Mouse (Mus musculus) hindbrain, embryonic 12.5 days (tissue): ENCODE measurements around the gene Timm22. TPM values are rescaled to one million over a fixed set of nuclear protein-coding genes. Genes with fewer than 3 reads are reported as not detected.

Experiments
- ATAC-seq: fragments of 200-750 bp; cut with Nextera tagmentation; 2 replicates; pipeline ENCODE4 v1.8.0; 2017; ENCODE audit warnings: moderate TSS enrichment; ENCODE audit not compliant: low FRiP score
- H3K27ac ChIP-seq: fragments of 300-500 bp; sonication (generic); 2 replicates; pipeline ENCODE4 v1.5.1; 2016; ENCODE audit warnings: mild to moderate bottlenecking
- H3K27me3 ChIP-seq: fragments of 300-500 bp; sonication (generic); 2 replicates; pipeline ENCODE4 v1.6.1; 2016; ENCODE audit warnings: mild to moderate bottlenecking
- H3K36me3 ChIP-seq: fragments of 300-500 bp; sonication (generic); 2 replicates; pipeline ENCODE4 v1.6.1; 2016; ENCODE audit warnings: mild to moderate bottlenecking
- H3K4me1 ChIP-seq: fragments of 300-500 bp; sonication (generic); 2 replicates; pipeline ENCODE4 v1.6.1; 2016
- H3K4me2 ChIP-seq: fragments of 300-500 bp; sonication (generic); replicated peaks from 2 replicates; pipeline ENCODE4 v1.6.1; 2016; ENCODE audit warnings: mild to moderate bottlenecking
- H3K4me3 ChIP-seq: fragments of 300-500 bp; sonication (generic); 2 replicates; pipeline ENCODE4 v1.5.1; 2016; ENCODE audit warnings: mild to moderate bottlenecking
- H3K9ac ChIP-seq: fragments of 300-500 bp; sonication (generic); 2 replicates; pipeline ENCODE4 v1.6.1; 2016; ENCODE audit warnings: mild to moderate bottlenecking, moderate library complexity
- H3K9me3 ChIP-seq: fragments of 300-500 bp; sonication (generic); replicated peaks from 2 replicates; pipeline ENCODE4 v1.6.1; 2016; ENCODE audit warnings: mild to moderate bottlenecking
- WGBS: fragments of 180-500 bp; shearing (Covaris S2); methylation state at CpG from one replicate; pipeline ENCODE4 v1.1.7; 2016; 5-methylcytosine and 5-hydroxymethylcytosine counted together
- polyA plus RNA-seq: library from polyadenylated mRNA; unstranded; fragments of >200 nt; fragmentation: Nextera tagmentation; extraction: Ambion mirVana; gene quantifications from 2 replicates; pipeline ENCODE4 v1.2.1, GENCODE M21; 2016

The Timm22 gene
- polyA plus RNA-seq, 1 experiment from 2014 or later, result 113 TPM

- 83% methylated on average over 8 of the region's 8 CpGs for WGBS
- H3K4me3 ChIP-seq, result no peak overlapping the region
- H3K9me3 ChIP-seq, result no peaks in the 10 kb centered on the region
- H3K9ac ChIP-seq, result no peak overlapping the region
- H3K27ac ChIP-seq, result no peak overlapping the region
- no peak for ATAC-seq
- no peaks in the 10 kb centered on the region for H3K4me1 ChIP-seq
- no peak overlapping the region for H3K4me2 ChIP-seq
- H3K36me3 ChIP-seq, result peaks cover 97% of the 10 kb centered on the region
- H3K27me3 ChIP-seq, result no peaks in the 10 kb centered on the region
Observed at GRCm38 (mm10) chr11:76418423-76418822, 11.7 kb downstream of the Timm22 start.

GRCm38 (mm10) chr11:76419179-76419578 is 12.4 kb downstream of the Timm22 start:
- no peak for ATAC-seq

GRCm38 (mm10) chr11:76420896-76421295 is 14.1 kb downstream of the Timm22 start:
- Histone ChIP-seq H3K4me3 (no peak overlapping the region), H3K36me3 (peaks cover 95% of the 10 kb centered on the region), H3K4me1 (no peaks in the 10 kb centered on the region), H3K4me2 (no peak overlapping the region), H3K27me3 (no peaks in the 10 kb centered on the region), H3K27ac (no peak overlapping the region), H3K9me3 (no peaks in the 10 kb centered on the region), H3K9ac (no peak overlapping the region)
- WGBS, result 66% methylated on average over 4 of the region's 4 CpGs
- ATAC-seq, result no peak

More at GRCm38 (mm10) chr11:76419179-76419578, 12.4 kb downstream of the Timm22 start:
- H3K9me3 ChIP-seq, result no peaks in the 10 kb centered on the region
- no peaks in the 10 kb centered on the region for H3K4me1 ChIP-seq
- H3K36me3 ChIP-seq, result peaks cover 98% of the 10 kb centered on the region
- no peaks in the 10 kb centered on the region for H3K27me3 ChIP-seq
- no peak overlapping the region for H3K27ac ChIP-seq
- no peak overlapping the region for H3K9ac ChIP-seq
- no peak overlapping the region for H3K4me2 ChIP-seq
- WGBS, result 76% methylated on average over 4 of the region's 4 CpGs
- no peak overlapping the region for H3K4me3 ChIP-seq

GRCm38 (mm10) chr11:76425749-76426148 is 19.0 kb downstream of the Timm22 start:
- ATAC-seq, result no peak
- Histone ChIP-seq H3K27ac (no peak overlapping the region), H3K4me2 (no peak overlapping the region), H3K4me1 (peaks cover 17% of the 10 kb centered on the region), H3K9ac (no peak overlapping the region), H3K4me3 (no peak overlapping the region), H3K27me3 (no peaks in the 10 kb centered on the region), H3K36me3 (peaks cover 56% of the 10 kb centered on the region), H3K9me3 (no peaks in the 10 kb centered on the region)
- WGBS, result 83% methylated on average over 6 of the region's 6 CpGs

- H3K4me2 ChIP-seq, result no peak overlapping the region
- no peak overlapping the region for H3K4me3 ChIP-seq
- no peak overlapping the region for H3K27ac ChIP-seq
- H3K4me1 ChIP-seq, result peaks cover 20% of the 10 kb centered on the region
- H3K27me3 ChIP-seq, result no peaks in the 10 kb centered on the region
- no peak for ATAC-seq
- H3K36me3 ChIP-seq, result peaks cover 37% of the 10 kb centered on the region
- H3K9ac ChIP-seq, result no peak overlapping the region
- no peaks in the 10 kb centered on the region for H3K9me3 ChIP-seq
- WGBS, result 81% methylated on average over 3 of the region's 3 CpGs
Observed at GRCm38 (mm10) chr11:76427781-76428180, 21.0 kb downstream of the Timm22 start.

- H3K36me3 ChIP-seq, result peaks cover 35% of the 10 kb centered on the region
- H3K4me2 ChIP-seq, result no peak overlapping the region
- H3K4me1 ChIP-seq, result peaks cover 20% of the 10 kb centered on the region
- H3K27ac ChIP-seq, result peak overlapping the region; percentile 69; the same call in 1 of the 2 replicates
- ATAC-seq, result no peak
- H3K4me3 ChIP-seq, result no peak overlapping the region
- H3K9me3 ChIP-seq, result no peaks in the 10 kb centered on the region
- H3K9ac ChIP-seq, result no peak overlapping the region
- H3K27me3 ChIP-seq, result no peaks in the 10 kb centered on the region
- 55% methylated on average over 4 of the region's 4 CpGs for WGBS
Observed at GRCm38 (mm10) chr11:76429046-76429445, 22.3 kb downstream of the Timm22 start.

GRCm38 (mm10) chr11:76429556-76429955 is 22.8 kb downstream of the Timm22 start:
- Histone ChIP-seq H3K9me3 (no peaks in the 10 kb centered on the region), H3K9ac (no peak overlapping the region), H3K4me2 (no peak overlapping the region), H3K4me3 (no peak overlapping the region), H3K27ac (peak overlapping the region; percentile 69; the same call in 1 of the 2 replicates), H3K27me3 (no peaks in the 10 kb centered on the region), H3K4me1 (peaks cover 20% of the 10 kb centered on the region), H3K36me3 (peaks cover 32% of the 10 kb centered on the region)
- no peak for ATAC-seq
- 51% methylated on average over 7 of the region's 7 CpGs for WGBS

GRCm38 (mm10) chr11:76429966-76430631 is 23.3 kb downstream of the Timm22 start:
- Histone ChIP-seq H3K9ac (no peak overlapping the region), H3K27ac (peak overlapping the region; percentile 69; the same call in 1 of the 2 replicates), H3K4me3 (no peak overlapping the region), H3K4me1 (peaks cover 20% of the 10 kb centered on the region), H3K27me3 (no peaks in the 10 kb centered on the region), H3K36me3 (peaks cover 26% of the 10 kb centered on the region; the same call in 1 of the 2 replicates), H3K9me3 (no peaks in the 10 kb centered on the region), H3K4me2 (no peak overlapping the region)
- WGBS, result 69% methylated on average over 6 of the region's 6 CpGs
- no peak for ATAC-seq

GRCm38 (mm10) chr11:76436009-76436408 is 29.3 kb downstream of the Timm22 start:
- Histone ChIP-seq H3K27ac (no peak overlapping the region), H3K4me3 (no peak overlapping the region), H3K27me3 (peaks cover 10% of the 10 kb centered on the region; the same call in 1 of the 2 replicates), H3K9me3 (no peaks in the 10 kb centered on the region), H3K4me2 (peak overlapping the region; percentile 55), H3K4me1 (peaks cover 41% of the 10 kb centered on the region), H3K9ac (no peak overlapping the region), H3K36me3 (peaks cover 30% of the 10 kb centered on the region)
- WGBS, result 79% methylated on average over 5 of the region's 5 CpGs
- ATAC-seq, result no peak

- Histone ChIP-seq H3K27me3 (peaks cover 10% of the 10 kb centered on the region; the same call in 1 of the 2 replicates), H3K9me3 (no peaks in the 10 kb centered on the region), H3K9ac (peak overlapping the region; percentile 54), H3K4me3 (peak overlapping the region; percentile 32), H3K27ac (peak overlapping the region; percentile 79), H3K4me2 (peak overlapping the region; percentile 55), H3K36me3 (peaks cover 30% of the 10 kb centered on the region), H3K4me1 (peaks cover 45% of the 10 kb centered on the region)
- WGBS, result 7% methylated on average over 26 of the region's 28 CpGs
- peak; percentile 70 for ATAC-seq
Observed at GRCm38 (mm10) chr11:76436864-76437437, 30.2 kb downstream of the Timm22 start.

- Histone ChIP-seq H3K36me3 (peaks cover 27% of the 10 kb centered on the region), H3K4me3 (no peak overlapping the region), H3K27ac (peak overlapping the region; percentile 3; the same call in 1 of the 2 replicates), H3K9me3 (no peaks in the 10 kb centered on the region), H3K4me2 (no peak overlapping the region), H3K9ac (no peak overlapping the region), H3K27me3 (peaks cover 10% of the 10 kb centered on the region; the same call in 1 of the 2 replicates), H3K4me1 (peaks cover 50% of the 10 kb centered on the region)
- WGBS, result 11% methylated on average over 3 of the region's 3 CpGs
- ATAC-seq, result no peak
Observed at GRCm38 (mm10) chr11:76439666-76440065, 32.9 kb downstream of the Timm22 start.

GRCm38 (mm10) chr11:76445459-76445858 is 38.7 kb downstream of the Timm22 start:
- 36% methylated on average over 8 of the region's 8 CpGs for WGBS
- no peak overlapping the region; the same call in 1 of the 2 replicates for H3K9ac ChIP-seq
- H3K4me2 ChIP-seq, result no peak overlapping the region
- no peak for ATAC-seq
- H3K4me3 ChIP-seq, result no peak overlapping the region
- H3K27ac ChIP-seq, result peak overlapping the region; percentile 36; the same call in 1 of the 2 replicates
- H3K9me3 ChIP-seq, result no peaks in the 10 kb centered on the region
- peaks cover 66% of the 10 kb centered on the region for H3K4me1 ChIP-seq
- H3K27me3 ChIP-seq, result no peaks in the 10 kb centered on the region
- peaks cover 21% of the 10 kb centered on the region for H3K36me3 ChIP-seq
